Mouse (Mus musculus) Patski (cell line): Measurements from ENCODE around the gene Tdrd9. TPM values are rescaled to one million over a fixed set of nuclear protein-coding genes. Genes with fewer than 3 reads are reported as not detected.
"Not testable (repeated sequence)": the region's sequence is repeated elsewhere in the genome, so short reads cannot be mapped to it uniquely, and the experiment has no call there.

ENCODE experiments used
- ATAC-seq: fragments of 100-300 bp; one replicate; pipeline ENCODE4 v1.8.0; 2021
- CTCF ChIA-PET: fragments of 350-600 bp; sonication (Branson Sonifier 250); formaldehyde crosslinking; loops from one replicate; lab custom pipeline; 2022; ENCODE audit warnings: inconsistent platforms; lab: Charles Lee
- POLR2A ChIA-PET: fragments of 350-600 bp; sonication (Branson Sonifier 250); formaldehyde crosslinking; loops from one replicate; lab custom pipeline; 2022; ENCODE audit warnings: antibody characterized with exemption, inconsistent platforms; lab: Charles Lee
- DNase-seq: peaks from one replicate; pipeline ENCODE4 v3.0.0-alpha.2; 2011; ENCODE audit warnings: low read depth, low spot score
- H3K27me3 ChIP-seq: fragments of 371-371 bp; one replicate; pipeline ENCODE4 v1.5.1; 2021
- CTCF ChIP-seq: fragments of 100-300 bp; IDR thresholded peaks from one replicate; pipeline ENCODE4 v1.5.1; 2021
- in situ Hi-C: fragments of 300-500 bp; cut with MboI; formaldehyde crosslinking; loops from 3 replicates; pipeline ENCODE4 v1.11.1; 2018; ENCODE audit warnings: low pct_unique_long_range_greater_than_20kb, mixed read lengths
- polyA plus RNA-seq: library from polyadenylated mRNA; unstranded; gene quantifications from one replicate; pipeline ENCODE4 v1.2.3, GENCODE M21; 2021

The Tdrd9 gene
- polyA plus RNA-seq, 1 experiment from 2014 or later = 0.21 TPM

DNA sequence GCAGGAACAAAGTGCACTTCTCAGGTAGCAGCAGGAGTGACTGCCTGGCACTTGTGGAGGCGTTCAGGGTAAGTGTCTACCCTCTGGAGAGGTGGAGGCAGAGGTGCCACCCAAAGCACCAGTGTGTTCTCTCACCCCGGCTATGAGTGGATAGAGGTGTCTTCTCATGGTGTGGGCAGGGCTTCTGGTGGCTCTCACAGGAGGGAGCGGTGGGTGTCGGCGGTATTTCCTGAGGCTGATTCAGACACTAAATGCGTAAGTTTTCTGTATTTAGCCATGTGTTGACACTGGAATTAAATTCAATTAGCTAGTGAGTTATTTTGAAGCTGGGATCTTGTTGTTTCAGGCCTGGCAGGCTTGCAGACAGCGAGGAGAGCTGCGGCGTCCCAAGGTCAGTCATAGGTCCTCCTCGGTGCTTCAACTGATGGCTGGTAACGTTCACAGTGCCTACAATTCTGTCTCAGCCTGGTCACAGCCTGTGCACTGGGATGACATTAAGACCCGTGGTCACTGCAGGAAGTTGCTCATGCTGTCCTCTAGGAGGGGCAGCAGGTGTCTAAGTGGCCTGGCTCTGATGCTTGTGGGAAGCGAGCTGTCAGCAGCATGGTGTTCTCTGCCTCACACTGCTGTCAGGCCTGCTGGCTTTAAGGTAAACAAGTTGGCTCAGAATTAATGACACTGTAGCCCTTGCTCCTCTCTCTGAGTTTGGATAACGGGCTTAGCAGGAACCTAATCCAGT is 54.7 kb downstream of the Tdrd9 start:
- POLR2A ChIA-PET = no interaction called here
- CTCF ChIA-PET = interaction anchor here (0.9 to 1.3 kb wide), 2 partner anchors 14 to 24 kb away, joined by 4 read pairs; no protein-coding TSS in a partner anchor
- in situ Hi-C loops = no loop called here
- no peak for ATAC-seq
- TF ChIP-seq CTCF = no peak
- DNase-seq = no peak
- H3K27me3 ChIP-seq = no peaks in the 10 kb centered on the region

DNA sequence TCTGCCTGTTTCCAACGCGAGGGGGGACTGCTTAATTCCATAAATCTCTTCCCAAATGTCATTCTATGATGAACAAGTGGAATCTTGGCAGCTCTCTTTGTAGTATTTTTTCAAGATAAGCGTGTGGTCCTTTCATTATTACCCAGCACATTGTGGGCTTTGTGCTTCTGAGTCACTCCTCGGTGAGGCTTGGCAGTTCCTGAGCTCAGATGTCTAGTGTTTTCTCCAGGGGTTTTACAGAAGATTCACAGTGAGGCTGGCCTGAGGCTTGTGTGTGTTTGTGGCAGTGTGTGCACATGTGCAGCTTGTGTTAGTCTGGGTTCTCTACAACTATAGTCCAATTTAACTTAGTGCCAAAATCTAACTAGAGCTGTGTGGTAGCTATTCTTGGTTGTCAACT is 56.0 kb downstream of the Tdrd9 start:
- DNase-seq = peak; percentile 33
- ChIA-PET POLR2A (interaction anchor here (0.6 kb wide), 1 partner anchor 81 kb away, joined by 3 read pairs; no protein-coding TSS in a partner anchor), CTCF (interaction anchor here (0.9 to 1.0 kb wide), 2 partner anchors 10 to 24 kb away, joined by 3 read pairs; no protein-coding TSS in a partner anchor)
- no peak for TF ChIP-seq CTCF
- in situ Hi-C loops = no loop called here
- no peaks in the 10 kb centered on the region for H3K27me3 ChIP-seq
- no peak for ATAC-seq

DNA sequence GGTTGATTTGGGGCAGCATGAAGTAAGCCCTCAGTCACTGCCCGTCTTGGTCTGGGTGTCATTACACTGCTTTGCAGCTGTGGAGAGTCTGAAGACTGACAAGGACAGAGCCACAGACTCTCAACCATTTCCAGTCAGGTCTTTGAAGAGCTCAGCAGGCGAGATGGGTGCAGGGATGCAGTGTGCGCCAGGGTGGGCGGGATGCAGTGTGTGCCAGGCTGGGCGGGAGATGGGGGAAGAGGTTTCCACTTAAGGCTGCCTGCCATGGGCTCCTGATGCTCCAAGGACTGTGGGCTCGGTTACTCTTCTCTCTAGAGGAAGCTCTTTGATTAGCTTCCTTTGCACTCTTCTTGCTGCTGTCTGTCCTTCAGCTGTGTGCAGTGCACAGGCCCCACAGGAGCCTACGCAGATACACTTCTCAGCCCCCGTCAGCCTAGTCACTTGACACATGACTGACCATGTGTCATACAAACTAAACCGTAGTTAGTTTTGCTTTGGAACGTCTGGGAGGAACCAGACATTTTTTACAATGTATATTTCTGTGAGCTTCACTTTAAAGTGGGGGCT is 62.1 kb downstream of the Tdrd9 start:
- DNase-seq (no peak), ATAC-seq (no peak)
- no peak for TF ChIP-seq CTCF
- ChIA-PET CTCF (no interaction called here), POLR2A (no interaction called here)
- H3K27me3 ChIP-seq = no peaks in the 10 kb centered on the region
- in situ Hi-C loops = no loop called here

DNA sequence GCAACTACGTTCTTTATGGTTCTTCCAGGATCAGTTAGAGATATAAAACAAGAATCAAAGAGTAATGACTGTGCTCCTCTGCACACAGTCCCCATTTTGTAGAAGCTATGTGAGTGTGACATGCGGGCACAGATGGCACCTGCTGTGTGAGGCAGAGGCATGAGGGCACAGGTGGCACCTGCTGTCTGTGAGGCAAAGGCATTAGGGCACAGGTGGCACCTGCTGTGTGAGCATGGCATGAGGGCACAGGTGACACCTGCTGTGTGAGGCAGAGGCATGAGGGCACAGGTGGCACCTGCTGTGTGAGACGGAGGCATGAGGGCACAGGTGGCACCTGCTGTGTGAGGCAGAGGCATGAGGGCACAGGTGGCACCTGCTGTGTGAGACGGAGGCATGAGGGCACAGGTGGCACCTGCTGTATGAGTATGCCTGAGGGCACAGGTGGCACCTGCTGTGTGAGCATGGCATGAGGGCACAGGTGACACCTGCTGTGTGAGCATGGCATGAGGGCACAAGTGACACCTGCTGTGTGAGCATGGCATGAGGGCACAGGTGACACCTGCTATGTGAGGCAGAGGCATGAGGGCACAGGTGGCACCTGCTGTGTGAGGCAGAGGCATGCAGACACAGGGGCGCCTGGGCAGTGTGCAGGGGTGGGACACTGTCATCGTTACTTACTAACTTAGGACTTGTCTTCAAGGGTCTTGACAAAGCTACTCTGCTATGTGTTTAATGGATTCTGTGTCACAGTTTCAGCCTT is 64.2 kb downstream of the Tdrd9 start:
- POLR2A ChIA-PET, H3K27me3 ChIP-seq, CTCF ChIA-PET, DNase-seq, in situ Hi-C loops, ATAC-seq: not testable (repeated sequence)

GRCm38 (mm10) chr12:112038441-112038840 is 67.1 kb downstream of the Tdrd9 start:
- in situ Hi-C loops = no loop called here
- TF ChIP-seq CTCF = no peak
- no peaks in the 10 kb centered on the region for H3K27me3 ChIP-seq
- POLR2A ChIA-PET = no interaction called here
- ATAC-seq = no peak
- no peak for DNase-seq
- CTCF ChIA-PET = no interaction called here

DNA sequence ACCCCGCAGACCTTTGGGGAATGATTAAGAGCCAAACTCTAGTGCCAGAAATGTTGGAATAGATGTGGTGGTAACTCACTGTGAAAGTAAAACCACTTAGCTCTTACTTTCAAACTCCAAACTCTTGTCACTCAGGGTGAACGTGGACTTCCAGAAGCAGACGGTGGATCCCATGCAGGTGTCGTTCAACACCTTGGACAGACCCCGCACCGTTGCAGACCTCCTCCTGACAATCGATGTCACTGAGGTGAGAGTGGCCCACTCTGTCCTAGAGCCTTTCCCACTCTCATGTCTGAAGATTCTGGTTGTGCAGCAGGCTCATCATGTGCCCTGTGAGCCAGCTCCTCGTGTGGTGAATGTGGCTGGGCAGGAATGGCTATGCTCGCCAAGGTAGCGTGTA is 67.8 kb downstream of the Tdrd9 start:
- ATAC-seq (no peak), DNase-seq (no peak)
- H3K27me3 ChIP-seq = no peaks in the 10 kb centered on the region
- in situ Hi-C loops = no loop called here
- TF ChIP-seq CTCF = no peak
- POLR2A ChIA-PET = no interaction called here
- CTCF ChIA-PET = interaction anchor here (1.6 kb wide), 1 partner anchor 58 kb away, joined by 3 read pairs; no protein-coding TSS in a partner anchor

GRCm38 (mm10) chr12:112042681-112043080 is 71.3 kb downstream of the Tdrd9 start:
- no peak for TF ChIP-seq CTCF
- DNase-seq (no peak), ATAC-seq (no peak)
- ChIA-PET POLR2A (no interaction called here), CTCF (no interaction called here)
- in situ Hi-C loops = no loop called here
- peaks cover 13% of the 10 kb centered on the region for H3K27me3 ChIP-seq

DNA sequence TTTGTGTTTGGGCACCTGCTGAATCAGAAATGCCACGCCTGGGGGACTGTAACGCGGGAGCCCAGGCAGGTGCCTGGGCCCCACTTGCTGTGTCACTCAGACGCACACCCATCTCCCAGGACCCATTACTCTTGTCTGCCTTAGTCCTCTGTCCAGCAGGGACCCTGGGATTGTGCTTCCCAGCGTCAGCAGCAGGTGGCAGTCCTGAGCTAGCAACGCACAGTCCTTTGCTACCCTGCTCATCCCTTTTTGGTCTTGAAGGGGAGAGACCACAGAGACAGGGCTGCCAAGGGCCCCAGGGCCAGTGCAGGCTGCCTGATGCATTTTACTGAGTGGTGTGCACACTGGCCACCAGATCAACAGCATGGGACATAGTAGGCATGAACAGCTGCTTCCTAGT is 106.3 kb downstream of the Tdrd9 start:
- ATAC-seq (no peak), DNase-seq (no peak)
- POLR2A ChIA-PET = no interaction called here
- H3K27me3 ChIP-seq = no peaks in the 10 kb centered on the region
- CTCF ChIA-PET = interaction anchor here (0.9 to 1.1 kb wide), 3 partner anchors 11 to 396 kb away, joined by 3 read pairs; no protein-coding TSS in a partner anchor
- TF ChIP-seq CTCF = peak; percentile 79
- in situ Hi-C loops = no loop called here

DNA sequence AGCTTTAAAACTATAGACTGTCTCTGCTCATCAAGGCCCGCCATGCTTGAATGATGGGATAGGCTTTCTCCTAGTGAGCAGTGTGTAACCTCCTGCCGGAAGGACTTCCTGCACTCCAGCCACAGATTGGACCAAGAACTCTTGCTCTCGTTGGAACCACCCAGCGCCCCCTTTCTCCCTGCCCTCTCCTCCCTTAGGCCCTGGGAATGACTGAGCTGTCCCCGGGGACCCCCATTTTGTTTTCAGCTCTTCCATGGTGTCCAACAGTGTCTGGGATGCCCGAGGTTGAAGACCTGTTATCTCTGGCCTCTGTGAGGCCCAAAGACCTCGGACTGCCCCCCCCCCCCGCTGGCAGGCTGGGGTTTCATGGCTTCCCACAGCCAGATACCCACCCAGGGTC is 108.6 kb downstream of the Tdrd9 start:
- no peak for ATAC-seq
- no peak for TF ChIP-seq CTCF
- no peak for DNase-seq
- no peaks in the 10 kb centered on the region for H3K27me3 ChIP-seq
- in situ Hi-C loops = no loop called here
- ChIA-PET CTCF (interaction anchor here (0.9 kb wide), 1 partner anchor 11 kb away, joined by 3 read pairs; no protein-coding TSS in a partner anchor), POLR2A (no interaction called here)

GRCm38 (mm10) chr12:112080911-112081310 is 109.6 kb downstream of the Tdrd9 start:
- ChIA-PET CTCF (no interaction called here), POLR2A (no interaction called here)
- no peaks in the 10 kb centered on the region for H3K27me3 ChIP-seq
- in situ Hi-C loops = no loop called here
- no peak for TF ChIP-seq CTCF
- DNase-seq (no peak), ATAC-seq (no peak)

- ChIA-PET POLR2A (no interaction called here), CTCF (no interaction called here)
- DNase-seq = no peak
- no peak for TF ChIP-seq CTCF
- no peak for ATAC-seq
- in situ Hi-C loops = no loop called here
- no peaks in the 10 kb centered on the region for H3K27me3 ChIP-seq
Measured at GRCm38 (mm10) chr12:112082241-112082640, 110.9 kb downstream of the Tdrd9 start.
